Mouse (Mus musculus): ENCODE measurements around the gene Btbd18.

GRCm38 (mm10) chr2:84658806-84659205 is at the start of gene Btbd18:
- TF ChIP-seq CTCF (IDR thresholded peaks at IDR 0.05; ENCODE audit: low read depth, low read length): no peak
- no peak for TF ChIP-seq POLR2A (IDR thresholded peaks at IDR 0.05; ENCODE audit: borderline replicate concordance, low read depth, low read length)

Data from bone marrow macrophage, adult 2 months (primary cell).